Mouse (Mus musculus) embryonic facial prominence, embryonic 11.5 days (tissue): ENCODE results near the gene Cops9. TPM values are rescaled to one million over a fixed set of nuclear protein-coding genes. Genes with fewer than 3 reads are reported as not detected.

Source experiments
- ATAC-seq: fragments of 200-750 bp; cut with Nextera tagmentation; replicated peaks from 2 replicates; pipeline ENCODE4 v1.8.0; 2017; ENCODE audit warnings: low read depth; ENCODE audit not compliant: insufficient number of reproducible peaks, low FRiP score, low TSS enrichment
- DNase-seq: peaks from one replicate; pipeline ENCODE4 v3.0.0-alpha.2; 2015; ENCODE audit warnings: low spot score
- H3K27ac ChIP-seq: fragments of 300-500 bp; sonication (generic); replicated peaks from 2 replicates; pipeline ENCODE4 v1.5.1; 2014; ENCODE audit warnings: mild to moderate bottlenecking, low read depth, low read length, control low read depth
- H3K27me3 ChIP-seq: fragments of 300-500 bp; sonication (generic); 2 replicates; pipeline ENCODE4 v1.6.1; 2014; ENCODE audit warnings: mild to moderate bottlenecking, low read length, moderate library complexity, mixed read lengths; ENCODE audit not compliant: control insufficient read depth, insufficient read depth
- H3K36me3 ChIP-seq: fragments of 300-500 bp; sonication (generic); replicated peaks from 2 replicates; pipeline ENCODE4 v1.6.1; 2014; ENCODE audit warnings: low read depth, mild to moderate bottlenecking, low read length, moderate library complexity, mixed read lengths; ENCODE audit not compliant: control insufficient read depth, insufficient read depth
- H3K4me1 ChIP-seq: fragments of 300-500 bp; sonication (generic); 2 replicates; pipeline ENCODE4 v1.6.1; 2014; ENCODE audit warnings: low read length, mixed read lengths; ENCODE audit not compliant: control insufficient read depth, insufficient read depth
- H3K4me2 ChIP-seq: fragments of 300-500 bp; sonication (generic); 2 replicates; pipeline ENCODE4 v1.6.1; 2014; ENCODE audit warnings: low read depth, mild to moderate bottlenecking, control low read depth, low read length, moderate library complexity
- H3K4me3 ChIP-seq: fragments of 300-500 bp; sonication (generic); 2 replicates; pipeline ENCODE4 v1.5.1; 2014; ENCODE audit warnings: low read depth, low read length, control low read depth
- H3K9ac ChIP-seq: fragments of 300-500 bp; sonication (generic); replicated peaks from 2 replicates; pipeline ENCODE4 v1.6.1; 2014; ENCODE audit warnings: mild to moderate bottlenecking, control low read depth, low read length
- H3K9me3 ChIP-seq: fragments of 300-500 bp; sonication (generic); replicated peaks from 2 replicates; pipeline ENCODE4 v1.6.1; 2016; ENCODE audit warnings: mild to moderate bottlenecking, low read length, inconsistent platforms, mixed read lengths; ENCODE audit not compliant: control insufficient read depth
- WGBS: fragments of 180-500 bp; shearing (Covaris S2); extraction: QIAGEN DNeasy Blood & Tissue Kit; methylation state at CpG from one replicate; pipeline ENCODE4 v1.1.7; 2014; 5-methylcytosine and 5-hydroxymethylcytosine counted together
- polyA plus RNA-seq: library from polyadenylated mRNA; unstranded; fragments of >200 nt; fragmentation: Nextera tagmentation; extraction: Ambion mirVana; gene quantifications from 2 replicates; pipeline ENCODE4 v1.2.1, GENCODE M21; 2014

Gene Cops9
- 307 and 343 TPM in 2 replicates for polyA plus RNA-seq

GRCm38 (mm10) chr1:92641514-92642272 is at the start of gene Cops9:
Gene Cops9, minus strand, starts transcription at chr1:92641985.
- Histone ChIP-seq H3K4me3 (peak within 1 kb of the TSS; percentile 82), H3K36me3 (no peaks in the 10 kb centered on the region), H3K9me3 (no peaks in the 10 kb centered on the region), H3K4me1 (no peaks in the 10 kb centered on the region; the same call in 1 of the 2 replicates), H3K4me2 (peak within 1 kb of the TSS; percentile 92), H3K27me3 (no peaks in the 10 kb centered on the region), H3K9ac (peak within 1 kb of the TSS; percentile 87), H3K27ac (no peak within 1 kb of the TSS)
- peak; percentile 86 for ATAC-seq
- DNase-seq = peak; percentile 95
- 2% methylated on average over 50 of the region's 50 CpGs for WGBS

DNA sequence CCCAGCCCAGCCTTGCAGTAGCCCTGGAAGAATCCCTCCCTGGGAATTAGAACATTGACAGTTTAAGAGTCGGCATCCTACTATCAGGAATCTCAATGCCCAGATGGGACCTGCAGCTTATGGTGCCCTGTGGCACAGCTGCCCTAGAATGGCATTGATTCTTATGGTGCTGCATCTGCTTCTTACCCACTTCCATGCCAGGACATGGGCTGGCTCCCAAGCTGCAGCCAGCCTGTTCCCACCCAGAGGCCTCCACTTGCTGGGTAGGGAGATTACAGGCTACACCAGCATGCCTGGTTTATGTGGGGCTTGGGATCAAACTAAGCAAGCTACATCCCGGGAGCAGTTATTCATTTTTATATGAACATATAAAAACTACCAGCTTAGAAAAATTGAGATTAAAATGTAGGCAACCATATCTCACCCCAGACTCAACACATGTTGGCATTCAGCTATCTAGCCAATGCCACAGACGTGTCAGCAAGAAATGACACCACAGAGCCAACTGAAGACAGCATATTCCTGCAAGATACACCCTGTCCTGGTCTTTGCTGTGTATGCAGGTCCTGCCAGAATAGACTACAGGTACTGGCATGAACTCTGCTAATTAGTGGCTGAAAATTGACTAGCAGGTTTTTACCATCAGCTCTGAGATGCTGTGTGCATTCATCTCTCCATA is 49.5 kb upstream of the Cops9 start:
- ATAC-seq (no peak; the same call in 1 of the 2 replicates), DNase-seq (no peak)
- WGBS = 84% methylated on average over 3 of the region's 3 CpGs
- Histone ChIP-seq H3K9ac (no peak overlapping the region), H3K4me1 (no peaks in the 10 kb centered on the region), H3K36me3 (no peaks in the 10 kb centered on the region), H3K4me2 (no peak overlapping the region), H3K4me3 (no peak overlapping the region), H3K27me3 (no peaks in the 10 kb centered on the region), H3K9me3 (no peaks in the 10 kb centered on the region), H3K27ac (no peak overlapping the region)

- H3K4me3 ChIP-seq = no peak overlapping the region
- no peak for ATAC-seq
- H3K27me3 ChIP-seq = no peaks in the 10 kb centered on the region
- H3K9ac ChIP-seq = no peak overlapping the region
- H3K4me2 ChIP-seq = no peak overlapping the region
- 35% methylated on average over 8 of the region's 8 CpGs for WGBS
- H3K4me1 ChIP-seq = no peaks in the 10 kb centered on the region
- H3K9me3 ChIP-seq = no peaks in the 10 kb centered on the region
- H3K36me3 ChIP-seq = no peaks in the 10 kb centered on the region
- peak; percentile 48 for DNase-seq
- no peak overlapping the region for H3K27ac ChIP-seq
Observed at GRCm38 (mm10) chr1:92686994-92687393, 45.2 kb upstream of the Cops9 start.

- no peak overlapping the region for H3K4me3 ChIP-seq
- WGBS = 91% methylated on average over 8 of the region's 8 CpGs
- no peak overlapping the region for H3K4me2 ChIP-seq
- DNase-seq (no peak), ATAC-seq (no peak)
- no peaks in the 10 kb centered on the region for H3K9me3 ChIP-seq
- H3K27me3 ChIP-seq = no peaks in the 10 kb centered on the region
- no peaks in the 10 kb centered on the region for H3K4me1 ChIP-seq
- no peak overlapping the region for H3K27ac ChIP-seq
- no peaks in the 10 kb centered on the region for H3K36me3 ChIP-seq
- H3K9ac ChIP-seq = no peak overlapping the region
Observed at GRCm38 (mm10) chr1:92683151-92683550, 41.4 kb upstream of the Cops9 start.

DNA sequence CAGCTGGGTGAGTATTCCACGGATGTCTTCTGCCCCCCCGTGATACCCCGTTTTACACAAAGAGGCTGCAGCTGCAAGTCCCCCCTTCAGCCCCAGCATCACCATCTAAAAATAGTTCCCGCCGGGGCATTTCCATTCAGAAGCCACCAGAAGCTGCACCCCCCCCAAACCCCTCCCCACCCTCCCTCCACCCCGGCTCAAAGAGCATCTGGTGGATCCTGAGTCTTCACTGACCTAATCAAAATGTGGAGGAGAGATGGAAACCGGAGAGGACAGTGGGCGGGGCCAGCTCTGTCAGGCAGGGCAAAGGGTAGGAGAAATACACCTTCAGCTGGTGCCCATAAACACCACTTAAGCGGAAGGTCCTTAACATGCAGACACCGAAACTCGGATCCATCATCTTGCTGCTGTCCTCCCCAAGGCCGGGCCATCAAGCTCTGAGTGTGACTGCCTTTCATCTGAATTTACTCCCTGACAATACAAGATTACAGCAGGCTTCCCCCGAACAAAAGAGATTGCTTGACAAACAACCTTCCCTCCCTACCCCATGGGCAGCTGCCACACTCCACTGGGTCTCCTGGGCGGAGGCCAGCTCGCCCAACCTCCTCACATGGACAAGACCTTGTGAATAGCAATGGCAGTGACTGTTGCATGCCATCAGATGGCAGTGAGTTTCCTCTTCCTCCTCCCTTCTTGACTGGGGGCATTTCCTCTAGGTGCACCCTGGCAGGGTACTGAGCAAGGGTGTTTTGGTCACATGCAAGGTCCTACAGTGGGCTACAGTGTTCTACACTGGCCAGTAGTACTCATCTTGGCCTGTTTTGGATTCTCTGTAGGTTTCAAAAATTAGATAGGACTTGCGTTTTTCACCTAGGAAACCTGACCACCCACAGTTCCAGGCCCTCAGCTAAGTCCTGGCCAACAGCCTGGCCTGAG is 39.2 kb upstream of the Cops9 start:
- DNase-seq (peak; percentile 32), ATAC-seq (no peak)
- Histone ChIP-seq H3K27me3 (no peaks in the 10 kb centered on the region), H3K9ac (no peak overlapping the region), H3K4me2 (no peak overlapping the region), H3K36me3 (no peaks in the 10 kb centered on the region), H3K4me1 (no peaks in the 10 kb centered on the region), H3K9me3 (no peaks in the 10 kb centered on the region), H3K27ac (no peak overlapping the region), H3K4me3 (no peak overlapping the region)
- WGBS = 30% methylated on average over 16 of the region's 16 CpGs

DNA sequence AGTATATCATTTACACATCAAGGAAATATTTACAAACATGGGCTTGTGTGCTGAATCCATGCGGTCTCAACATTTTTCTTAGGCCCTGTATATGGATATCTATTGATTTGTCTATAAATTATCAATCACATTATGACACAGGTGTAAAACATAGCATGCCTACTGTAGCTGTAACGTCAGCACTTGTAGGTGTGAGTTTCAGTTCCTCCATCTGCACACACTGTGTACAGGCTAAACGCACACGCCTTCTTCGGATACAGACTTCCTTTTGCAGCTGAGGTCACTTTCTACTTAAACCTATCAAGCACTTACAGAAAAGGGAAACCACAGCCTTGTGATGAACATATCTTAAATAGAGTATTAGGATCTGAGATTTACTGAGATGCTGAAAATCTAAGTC is 37.0 kb upstream of the Cops9 start:
- Histone ChIP-seq H3K4me2 (no peak overlapping the region), H3K27ac (no peak overlapping the region), H3K4me3 (no peak overlapping the region), H3K9me3 (no peaks in the 10 kb centered on the region), H3K36me3 (no peaks in the 10 kb centered on the region), H3K9ac (no peak overlapping the region), H3K4me1 (no peaks in the 10 kb centered on the region), H3K27me3 (no peaks in the 10 kb centered on the region)
- ATAC-seq (no peak), DNase-seq (no peak)
- 89% methylated on average over 5 of the region's 5 CpGs for WGBS

GRCm38 (mm10) chr1:92676676-92676975 is 34.8 kb upstream of the Cops9 start:
- Histone ChIP-seq H3K4me1 (no peaks in the 10 kb centered on the region), H3K27me3 (no peaks in the 10 kb centered on the region), H3K9me3 (no peaks in the 10 kb centered on the region), H3K36me3 (no peaks in the 10 kb centered on the region), H3K4me2 (no peak overlapping the region), H3K27ac (no peak overlapping the region), H3K9ac (no peak overlapping the region), H3K4me3 (no peak overlapping the region)
- WGBS = 81% methylated on average over 3 of the region's 3 CpGs
- DNase-seq = no peak
- ATAC-seq = no peak
